Mouse (Mus musculus) kidney, adult 2 months (tissue): ENCODE measurements at regions not wholly inside any gene's neighbourhood (a gene's known extent, or its start where the extent isn't known, plus 50 kb on each side); places are given as distances from the start of the nearest gene placed in this dataset.

ENCODE experiments used
- DNase-seq: peaks from one replicate; pipeline ENCODE4 v3.0.0; 2021
- H3K27ac ChIP-seq: fragments of 200-500 bp; 2 replicates; pipeline ENCODE4 v1.5.1; 2012; ENCODE audit warnings: low read depth, low read length, control low read depth, inconsistent platforms; ENCODE audit not compliant: insufficient read depth
- H3K27me3 ChIP-seq: fragments of 200-500 bp; replicated peaks from 2 replicates; pipeline ENCODE4 v1.6.1; 2012; ENCODE audit warnings: mild to moderate bottlenecking, moderate library complexity, low read length, inconsistent platforms; ENCODE audit not compliant: control insufficient read depth, insufficient read depth
- H3K36me3 ChIP-seq: fragments of 200-500 bp; 2 replicates; pipeline ENCODE4 v1.6.1; 2012; ENCODE audit warnings: mild to moderate bottlenecking, moderate library complexity, low read length, inconsistent platforms; ENCODE audit not compliant: control insufficient read depth, insufficient read depth
- H3K4me1 ChIP-seq: fragments of 200-500 bp; 2 replicates; pipeline ENCODE4 v1.6.1; 2011; ENCODE audit warnings: low read length; ENCODE audit not compliant: control insufficient read depth, insufficient read depth
- H3K4me3 ChIP-seq: fragments of 200-500 bp; 2 replicates; pipeline ENCODE4 v1.5.1; 2011; ENCODE audit warnings: mild to moderate bottlenecking, low read depth, low read length, control low read depth; ENCODE audit not compliant: insufficient read depth
- CTCF ChIP-seq: fragments of 200-500 bp; conservative IDR thresholded peaks from 2 replicates; pipeline ENCODE4 v1.5.1; 2011; ENCODE audit warnings: low read depth, mild to moderate bottlenecking, control low read depth, low read length, moderate library complexity, mixed read lengths; ENCODE audit not compliant: insufficient read depth, insufficient read length
- POLR2A ChIP-seq: fragments of 200-500 bp; IDR thresholded peaks from one replicate; pipeline ENCODE4 v1.6.1; 2011; ENCODE audit warnings: low read depth, low read length, control low read depth
- WGBS: fragments of 180-500 bp; shearing (Covaris S2); methylation state at CpG from one replicate; pipeline ENCODE4 v1.1.7; 2018; 5-methylcytosine and 5-hydroxymethylcytosine counted together

DNA sequence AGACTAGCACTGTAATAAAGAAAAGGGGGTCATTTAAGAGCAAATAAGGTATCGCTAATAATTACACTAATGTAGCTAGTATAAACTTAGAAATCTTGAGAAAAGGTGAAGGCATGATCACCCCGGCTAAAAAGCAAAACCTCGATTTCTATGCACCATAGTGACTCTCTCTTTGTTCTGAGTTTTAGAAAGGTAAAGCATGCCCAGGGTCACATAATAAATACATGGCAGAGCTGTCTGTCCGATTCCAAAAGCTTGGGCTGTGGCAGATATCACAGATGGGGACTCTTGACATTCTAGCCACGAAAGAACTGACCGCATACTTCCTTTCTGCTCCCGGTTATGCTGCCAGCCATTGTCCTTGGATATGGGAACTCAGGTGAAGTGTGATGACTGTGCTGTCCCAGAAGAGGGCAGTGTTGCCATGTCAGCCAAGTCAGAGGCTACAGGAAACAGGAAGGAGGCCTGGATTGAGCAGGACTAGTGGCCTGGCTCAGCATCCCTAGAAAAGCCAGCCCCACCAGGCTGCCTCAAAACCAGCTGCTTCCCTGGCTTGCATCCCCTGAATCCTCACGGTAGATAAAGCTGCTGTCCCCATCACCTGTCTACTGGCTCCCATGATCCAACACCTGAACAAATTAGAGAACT is 119.0 kb upstream of the Astn2 start:
- 42% methylated on average over 8 of the region's 8 CpGs for WGBS
- no peaks in the 10 kb centered on the region for H3K27me3 ChIP-seq
- H3K4me3 ChIP-seq, result no peak overlapping the region
- TF ChIP-seq POLR2A (no peak), CTCF (peak; percentile 57)
- no peak overlapping the region for H3K27ac ChIP-seq
- H3K36me3 ChIP-seq, result no peaks in the 10 kb centered on the region
- H3K4me1 ChIP-seq, result no peaks in the 10 kb centered on the region
- peak; percentile 6 for DNase-seq

DNA sequence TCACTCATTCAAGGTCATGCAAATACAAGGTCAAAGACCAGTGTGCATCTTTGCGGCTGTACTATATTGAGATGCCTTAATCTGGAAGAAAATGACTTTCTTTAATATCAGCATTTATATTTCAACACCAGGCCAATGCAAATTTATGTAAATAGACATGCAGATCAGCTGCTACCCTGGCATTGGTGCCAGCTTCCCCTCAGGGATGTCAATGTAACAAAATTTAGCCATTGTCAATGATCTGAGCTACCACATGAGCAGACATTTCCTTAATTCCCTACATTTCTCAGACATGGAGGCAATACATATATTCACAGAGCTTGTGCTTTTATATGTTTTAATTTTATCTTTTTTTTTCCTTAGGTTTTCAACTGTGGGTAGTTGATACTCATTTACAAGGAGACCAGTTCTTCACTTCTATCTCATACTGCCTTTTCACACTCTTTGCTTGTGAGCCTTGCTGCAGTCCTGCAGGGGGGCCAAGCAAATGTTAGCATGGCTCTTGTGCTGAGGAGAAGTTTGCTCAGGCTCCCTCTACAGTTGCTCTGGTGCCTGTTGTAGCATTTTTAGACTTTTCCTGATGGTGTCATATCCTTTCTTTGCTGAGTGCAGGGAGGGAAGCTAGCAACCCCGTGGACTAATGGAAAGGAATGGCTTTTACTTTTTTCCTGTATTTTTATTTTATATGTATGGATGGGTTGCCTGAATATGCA is 117.8 kb upstream of the Astn2 start:
- no peak overlapping the region for H3K4me3 ChIP-seq
- no peak for TF ChIP-seq CTCF
- no peak for TF ChIP-seq POLR2A
- H3K4me1 ChIP-seq, result no peaks in the 10 kb centered on the region
- WGBS, result 75% methylated on average over 2 of the region's 2 CpGs
- no peaks in the 10 kb centered on the region for H3K27me3 ChIP-seq
- no peaks in the 10 kb centered on the region for H3K36me3 ChIP-seq
- no peak overlapping the region for H3K27ac ChIP-seq
- DNase-seq, result no peak

DNA sequence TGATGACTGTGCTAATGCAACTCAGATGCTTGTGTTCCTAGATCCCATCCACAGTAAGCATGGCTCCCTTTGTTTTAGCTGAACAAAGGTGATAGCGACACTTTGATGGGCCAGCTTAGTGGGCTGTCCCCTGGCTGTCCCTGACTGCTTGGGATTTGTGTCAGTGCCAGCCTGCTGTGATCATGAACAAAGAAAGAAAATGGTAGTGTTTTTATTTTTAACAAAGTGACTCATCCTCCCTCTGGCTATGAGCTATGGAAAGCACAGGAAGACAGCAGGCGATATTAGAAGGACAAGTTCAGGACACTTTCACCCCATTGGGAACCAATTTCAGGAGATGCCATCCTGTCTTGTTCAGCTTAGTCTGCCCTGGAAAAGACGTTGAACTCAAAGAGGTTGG is 116.4 kb upstream of the Astn2 start:
- WGBS, result 66% methylated on average over 3 of the region's 3 CpGs
- Histone ChIP-seq H3K27me3 (no peaks in the 10 kb centered on the region), H3K27ac (no peak overlapping the region), H3K36me3 (no peaks in the 10 kb centered on the region), H3K4me3 (no peak overlapping the region), H3K4me1 (no peaks in the 10 kb centered on the region)
- TF ChIP-seq CTCF, result no peak
- TF ChIP-seq POLR2A, result no peak
- no peak for DNase-seq

DNA sequence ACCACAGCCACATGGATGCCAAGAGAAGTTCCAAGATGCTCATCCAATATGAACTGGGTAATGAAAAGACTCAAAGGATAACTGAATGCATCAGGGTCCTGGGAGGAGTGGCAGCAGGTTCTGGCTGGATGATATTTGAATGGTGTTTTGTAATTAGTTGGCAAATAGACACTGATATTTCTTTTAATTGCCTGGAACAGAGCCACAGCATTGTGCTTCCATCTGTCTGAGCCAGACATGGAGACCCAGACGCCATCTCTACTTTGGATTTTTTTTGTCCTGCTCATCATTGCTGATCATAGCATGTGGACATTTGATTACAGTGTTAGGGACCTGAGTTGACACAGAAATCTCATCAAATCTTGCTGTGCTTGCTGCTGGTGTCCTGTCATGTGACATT is 111.4 kb upstream of the Astn2 start:
- TF ChIP-seq POLR2A (no peak), CTCF (no peak)
- H3K27ac ChIP-seq, result no peak overlapping the region
- WGBS, result 71% methylated on average over 1 of the region's 1 CpGs
- H3K4me1 ChIP-seq, result no peaks in the 10 kb centered on the region
- no peak for DNase-seq
- H3K36me3 ChIP-seq, result no peaks in the 10 kb centered on the region
- no peaks in the 10 kb centered on the region for H3K27me3 ChIP-seq
- no peak overlapping the region for H3K4me3 ChIP-seq

DNA sequence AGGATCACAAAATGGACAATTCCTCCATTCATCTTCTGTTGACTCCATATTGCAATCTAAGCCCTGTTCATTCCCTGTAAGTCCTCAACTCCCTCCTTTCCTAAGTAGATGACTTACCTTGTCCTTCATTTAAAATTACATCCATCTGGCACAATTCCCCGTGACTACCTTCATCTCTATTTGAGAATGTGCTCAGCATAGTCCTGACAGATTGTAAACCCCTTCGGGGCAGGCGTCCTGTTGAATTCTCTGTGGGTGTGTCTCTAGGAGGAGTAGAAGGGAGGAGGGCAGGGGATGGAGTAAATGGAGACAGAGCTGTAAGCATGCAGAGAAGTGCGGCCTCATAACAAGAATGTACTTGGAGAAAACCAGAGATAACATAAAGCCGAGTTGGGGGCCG is 79.1 kb upstream of the Astn2 start:
- no peaks in the 10 kb centered on the region for H3K4me1 ChIP-seq
- H3K36me3 ChIP-seq, result no peaks in the 10 kb centered on the region
- DNase-seq, result no peak
- no peak overlapping the region for H3K27ac ChIP-seq
- 0 out of 2 replicates have a peak, but pooled peaks cover 1% of the 10 kb centered on the region for H3K27me3 ChIP-seq
- no peak overlapping the region for H3K4me3 ChIP-seq
- WGBS, result 62% methylated on average over 6 of the region's 6 CpGs
- no peak for TF ChIP-seq POLR2A
- TF ChIP-seq CTCF, result no peak

DNA sequence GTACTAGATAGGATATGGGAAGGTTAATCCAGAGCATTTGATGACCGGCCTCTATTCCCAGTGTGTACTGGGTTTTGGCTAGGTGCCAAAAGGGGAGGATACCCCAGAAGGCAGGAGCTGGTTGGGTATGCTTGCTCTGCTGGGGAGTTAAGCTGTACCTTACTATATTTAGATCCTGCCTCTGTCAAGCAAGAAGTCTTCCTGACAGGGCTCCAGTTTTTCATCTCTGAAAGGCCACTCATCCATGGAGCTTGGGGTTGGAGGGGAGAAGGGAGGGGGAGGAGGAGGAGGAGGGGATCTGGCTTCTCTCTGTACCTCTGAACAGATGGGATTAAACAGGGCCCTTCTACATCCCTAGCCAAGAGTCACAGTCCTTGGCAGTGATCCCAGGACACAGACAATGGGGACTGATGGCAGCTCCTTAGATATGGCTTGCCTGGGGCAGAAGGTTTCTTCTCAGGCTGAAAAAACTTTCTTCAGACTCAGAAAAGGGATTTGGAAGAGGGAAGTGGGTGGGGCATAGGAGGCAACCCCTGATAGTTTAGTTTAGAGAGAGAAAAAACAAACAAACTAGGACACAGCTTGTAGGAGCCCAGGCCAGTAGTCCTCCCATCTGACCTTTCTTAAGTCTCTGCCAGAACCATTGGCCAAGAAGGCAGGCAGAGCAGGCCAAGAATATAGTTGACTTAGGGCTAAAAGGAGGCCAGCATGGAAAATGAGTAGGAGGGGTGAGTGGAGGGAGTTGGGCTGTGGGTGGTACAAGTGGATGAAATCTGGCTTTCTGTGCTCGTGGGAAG is 78.3 kb upstream of the Astn2 start:
- Histone ChIP-seq H3K4me3 (no peak overlapping the region), H3K27ac (no peak overlapping the region), H3K27me3 (0 out of 2 replicates have a peak, but pooled peaks cover 1% of the 10 kb centered on the region), H3K4me1 (no peaks in the 10 kb centered on the region), H3K36me3 (no peaks in the 10 kb centered on the region)
- WGBS, result 26% methylated on average over 2 of the region's 2 CpGs
- no peak for TF ChIP-seq CTCF
- peak; percentile 52 for DNase-seq
